Mouse (Mus musculus) embryo, embryonic 9.5 days (tissue): ENCODE data around the gene Gan.

Experiments
- DNase-seq: peaks from one replicate; pipeline ENCODE4 v3.0.0-alpha.2; 2017; ENCODE audit errors: extremely low spot score

Gan gene

DNA sequence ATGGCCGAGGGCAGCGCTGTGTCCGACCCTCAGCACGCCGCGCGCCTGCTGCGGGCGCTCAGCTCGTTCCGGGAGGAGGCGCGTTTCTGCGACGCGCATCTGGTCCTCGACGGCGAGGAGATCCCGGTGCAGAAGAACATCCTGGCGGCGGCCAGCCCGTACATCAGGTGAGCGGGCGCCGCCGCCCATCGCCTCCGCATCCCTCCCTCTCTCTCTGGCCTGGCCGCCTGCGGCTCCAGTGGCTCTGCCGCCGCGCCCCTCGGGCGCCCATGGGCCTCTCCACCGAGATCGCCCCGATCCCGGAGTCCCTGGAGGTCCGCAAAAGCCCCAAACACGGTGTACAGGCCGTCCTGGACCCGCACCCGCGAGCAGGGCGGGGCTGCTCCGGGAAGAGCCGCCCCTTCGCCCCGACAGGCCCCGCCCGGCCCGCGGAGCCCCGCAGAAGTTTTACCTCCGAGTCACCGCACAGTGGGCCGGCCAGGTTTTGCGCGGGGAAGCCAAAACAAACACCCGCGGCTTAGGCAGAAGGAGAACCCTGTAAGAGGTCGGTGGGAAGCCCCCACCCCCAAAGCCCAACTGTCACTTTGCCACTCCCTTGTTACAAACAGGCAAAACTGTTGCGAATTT lies at the start of gene Gan:
TSS of gene Gan (plus strand) at position 1 of the 627 bp plus-strand sequence.
- peak; percentile 49 for DNase-seq

DNA sequence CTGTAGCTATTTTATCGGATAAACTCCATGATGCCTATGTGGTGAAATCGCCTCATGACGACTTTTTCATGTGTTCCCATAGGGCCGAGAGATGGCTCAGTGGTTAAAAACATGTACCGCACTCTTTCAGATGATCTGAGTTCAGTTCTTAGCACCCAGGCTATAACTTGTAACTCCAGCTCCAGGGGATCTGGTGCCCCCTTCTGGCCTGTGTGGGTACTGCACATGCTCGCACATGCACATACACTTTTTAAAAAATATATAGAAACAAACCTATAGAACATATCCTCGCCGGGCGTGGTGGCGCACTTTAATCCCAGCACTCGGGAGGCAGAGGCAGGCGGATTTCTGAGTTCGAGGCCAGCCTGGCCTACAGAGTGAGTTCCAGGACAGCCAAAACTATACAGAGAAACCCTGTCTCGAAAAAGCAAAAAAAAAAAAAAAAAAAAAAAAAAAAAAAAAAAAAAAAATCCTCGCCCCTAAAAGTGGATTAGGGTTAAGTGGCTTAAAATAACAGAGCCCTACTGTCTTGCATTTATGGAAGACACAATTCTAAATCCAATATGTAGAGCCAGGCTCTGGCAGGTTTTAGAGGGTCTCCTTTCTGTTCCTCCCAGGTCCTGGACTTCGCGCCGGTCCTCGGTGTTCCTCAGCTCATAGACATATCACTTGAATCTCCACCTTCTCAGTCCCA lies 48.8 kb upstream of the Gan start:
- DNase-seq: no peak

DNA sequence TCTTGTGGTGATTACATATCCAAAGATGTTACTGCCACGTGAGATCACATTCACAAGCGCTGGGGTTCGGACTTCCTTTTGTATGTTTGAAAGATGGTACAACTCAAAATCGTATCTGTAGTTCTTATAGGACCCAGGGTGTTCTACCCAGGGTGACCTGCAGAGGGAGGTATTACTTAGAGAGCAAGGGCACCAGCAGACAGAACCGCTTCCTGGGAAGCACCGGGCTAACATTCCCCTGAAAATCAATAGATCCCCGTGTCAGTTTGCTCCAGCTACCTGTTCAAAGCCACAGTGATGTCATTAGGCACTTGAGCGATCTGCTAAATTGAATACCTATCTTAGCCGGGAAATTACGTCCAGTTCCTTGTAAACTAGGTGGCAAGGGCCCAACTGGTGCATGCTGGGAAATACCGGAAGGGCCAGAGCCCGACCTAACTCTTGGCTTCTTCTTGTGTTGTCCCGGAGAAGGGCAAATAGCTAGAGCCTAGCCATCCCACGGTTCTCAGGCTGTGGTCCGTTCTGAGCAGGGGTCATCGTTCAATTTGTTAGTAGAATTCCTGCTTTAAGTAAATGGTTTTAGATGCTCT lies 48.0 kb upstream of the Gan start:
- peak; percentile 51 for DNase-seq

DNA sequence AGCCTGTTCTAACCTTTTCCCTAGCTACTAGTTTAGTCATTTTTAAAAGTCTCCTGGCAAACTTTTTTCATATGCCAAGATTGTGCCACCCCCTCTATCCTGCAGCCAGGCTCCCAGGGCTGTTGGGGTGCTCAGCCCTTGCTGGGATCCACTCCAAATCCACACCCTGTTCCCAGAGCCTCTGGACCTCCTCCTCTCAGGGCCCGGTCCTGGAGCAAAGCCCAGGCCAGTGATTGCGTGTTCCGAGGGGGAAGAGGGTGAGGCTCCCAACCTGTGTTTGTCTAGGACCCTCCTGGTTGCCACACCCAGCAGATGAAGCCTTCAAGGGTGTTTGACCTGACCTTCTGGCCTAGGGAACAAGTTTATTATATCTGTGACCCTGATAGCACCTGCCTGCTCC lies 46.3 kb upstream of the Gan start:
- DNase-seq: no peak

DNA sequence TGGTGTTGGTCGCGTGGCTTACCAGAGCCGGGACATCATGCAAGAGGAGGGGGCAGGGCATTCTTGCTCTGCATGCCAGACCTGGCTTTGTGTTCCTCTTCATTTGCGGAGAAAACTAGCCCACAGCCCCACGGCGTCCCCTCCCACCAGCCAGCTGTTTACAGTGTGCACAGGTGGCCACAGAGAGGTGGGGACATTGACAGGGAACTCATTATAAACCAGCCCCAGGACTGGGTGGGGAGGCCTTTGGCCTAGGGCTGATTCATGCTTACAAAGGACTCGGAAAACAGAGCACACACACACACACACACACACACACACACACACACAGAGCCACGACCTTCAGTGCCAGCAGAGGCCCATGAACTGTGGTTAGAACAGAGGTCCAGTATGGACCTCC lies 45.7 kb upstream of the Gan start:
- no peak for DNase-seq

DNA sequence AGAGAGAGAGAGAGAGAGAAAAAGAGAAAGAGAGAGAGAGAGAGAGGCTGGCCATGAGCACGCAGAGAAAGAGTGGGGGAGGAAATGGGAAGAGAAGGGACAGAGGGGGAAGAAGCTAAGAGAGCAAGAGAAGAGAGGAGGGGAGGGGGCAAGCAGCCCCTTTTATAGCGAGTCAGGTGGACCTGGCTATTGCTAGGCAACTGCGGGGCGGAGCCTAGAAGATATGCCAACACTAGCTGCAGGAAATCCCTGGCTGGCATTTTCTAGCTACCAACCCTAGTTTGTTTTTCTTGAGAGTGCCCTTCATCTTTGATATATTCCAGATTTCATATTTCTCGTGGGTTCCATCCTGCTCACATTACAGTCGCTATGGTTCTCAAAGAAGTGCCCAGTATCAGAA lies 42.8 kb upstream of the Gan start:
- DNase-seq: no peak

DNA sequence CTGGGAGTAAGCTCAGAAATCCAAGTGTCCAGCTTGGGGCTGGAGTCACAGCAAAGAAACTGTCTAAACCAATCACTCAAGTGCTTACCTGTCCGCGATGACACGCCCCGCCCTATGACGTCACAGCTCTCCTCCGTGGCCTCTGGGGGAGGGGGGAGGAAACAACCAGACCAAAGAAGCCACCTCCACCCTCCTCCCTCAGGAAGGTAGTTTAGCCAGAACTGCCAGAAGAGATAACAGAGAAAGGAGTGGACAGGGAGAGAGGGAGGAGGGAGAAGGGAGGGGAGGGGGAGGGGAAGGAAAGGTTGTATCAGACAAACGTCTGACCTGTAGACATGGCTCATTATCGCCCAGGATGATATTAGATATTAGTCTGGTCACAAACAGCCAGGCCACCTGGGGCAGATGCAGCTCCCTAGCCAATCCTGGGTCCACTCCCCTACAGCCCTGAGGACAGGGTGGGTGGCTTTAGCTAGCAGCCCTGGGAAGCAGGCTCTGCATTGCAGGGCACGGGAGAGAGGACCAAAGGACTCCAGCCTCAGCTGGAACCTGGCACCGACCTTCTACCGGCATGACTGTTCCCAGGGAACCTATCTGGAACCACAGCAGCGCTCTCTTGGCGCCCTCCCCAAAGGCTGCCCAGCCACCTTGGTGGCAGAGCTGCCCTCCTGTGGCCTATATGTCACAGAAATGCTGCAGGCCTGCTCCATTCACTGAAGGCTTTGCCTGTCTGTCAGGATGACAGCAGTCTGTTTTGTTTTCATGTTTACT lies 42.1 kb upstream of the Gan start:
- DNase-seq: peak; percentile 31

DNA sequence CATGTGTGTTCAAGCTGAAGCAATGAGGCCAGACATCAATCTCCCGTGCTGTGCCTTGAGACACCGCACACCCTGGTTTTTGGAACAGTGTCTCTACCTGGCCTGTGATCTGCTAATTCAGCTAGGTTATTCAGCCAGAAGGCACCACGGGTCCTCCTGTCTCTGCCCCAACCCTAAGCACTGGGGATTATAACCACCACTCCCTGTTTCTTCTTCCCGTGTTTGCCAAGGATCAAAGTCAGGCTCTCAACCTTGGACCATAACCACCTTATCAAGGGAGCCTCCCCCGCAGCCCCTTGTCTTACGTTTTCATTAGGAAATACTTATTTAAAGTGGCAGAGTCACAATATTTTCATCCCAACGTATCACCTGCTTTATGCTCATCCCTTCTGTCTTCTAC lies 41.4 kb upstream of the Gan start:
- DNase-seq: no peak

DNA sequence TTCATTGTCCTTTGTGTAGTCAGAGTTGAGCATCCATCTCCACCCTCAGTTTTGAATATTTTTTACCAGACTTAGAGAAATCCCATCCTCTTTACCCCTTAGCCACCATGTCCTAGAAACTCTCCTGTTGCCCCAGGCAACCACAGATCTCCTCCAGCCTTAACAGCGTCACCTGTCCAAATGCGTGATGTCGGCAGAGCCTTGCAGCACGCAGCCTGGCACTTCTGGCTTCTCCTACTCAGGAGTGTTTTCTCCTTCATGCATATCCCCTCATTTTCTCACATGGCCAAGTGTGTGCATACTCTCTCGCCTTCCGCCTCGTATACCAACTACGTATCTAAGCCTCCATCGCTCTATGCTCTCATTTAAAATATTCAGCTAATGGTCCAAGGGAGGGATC lies 39.5 kb upstream of the Gan start:
- no peak for DNase-seq

DNA sequence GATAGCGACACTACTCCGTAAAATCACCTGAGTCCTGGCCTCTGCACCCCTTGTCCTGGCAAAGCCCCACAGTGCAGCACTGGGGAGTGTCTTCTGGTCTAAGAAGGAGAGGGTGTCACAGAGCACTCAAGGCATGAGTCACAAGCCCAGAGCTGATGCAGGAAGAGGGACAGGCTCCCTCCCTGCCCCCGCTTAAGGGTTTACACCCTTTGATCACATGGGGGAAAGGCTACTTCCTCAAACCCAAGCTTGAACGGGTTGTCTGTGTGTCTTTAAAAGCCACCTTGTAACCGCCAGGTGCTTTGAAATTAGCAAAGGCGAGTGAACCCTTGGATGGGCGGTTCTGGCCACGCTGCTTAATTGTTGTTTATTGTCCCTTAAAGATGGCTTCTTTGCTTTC lies 36.7 kb upstream of the Gan start:
- DNase-seq: no peak

DNA sequence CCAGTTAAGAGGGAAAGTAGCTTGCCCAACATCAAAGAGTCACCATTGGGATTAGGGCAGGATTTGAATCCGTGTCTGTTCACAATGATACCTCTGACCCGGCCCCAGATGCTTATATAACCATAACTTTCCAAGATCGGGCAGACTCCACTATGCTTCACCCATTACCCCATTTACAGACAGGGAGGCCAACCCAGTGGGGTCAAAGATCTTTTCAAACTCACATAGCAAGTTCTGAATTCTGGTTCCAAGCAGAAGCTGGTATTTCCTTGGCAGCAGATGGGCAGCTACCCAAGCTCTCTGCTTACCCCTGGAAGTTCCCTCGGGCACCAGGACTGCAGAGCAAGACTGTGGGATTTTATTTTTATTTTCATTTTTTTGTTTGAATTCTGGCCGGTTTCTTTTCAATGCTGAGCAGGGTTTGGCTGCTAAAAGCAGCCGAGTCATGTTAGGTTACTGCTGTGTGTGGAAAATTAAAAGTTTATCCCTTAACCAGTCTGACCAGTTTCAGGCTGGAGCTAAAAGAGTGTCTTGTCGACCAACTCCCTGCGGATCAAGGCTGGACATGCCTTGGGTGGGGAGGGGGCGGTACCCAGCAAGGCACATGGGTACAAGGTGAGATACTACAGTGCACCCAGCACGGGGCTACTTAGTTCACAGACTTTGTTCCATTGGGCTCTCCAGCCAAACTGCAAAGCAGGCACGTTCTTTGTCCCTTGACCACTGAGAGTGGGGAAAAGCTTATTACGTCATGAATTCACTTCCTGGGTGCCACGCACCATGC lies 33.9 kb upstream of the Gan start:
- DNase-seq: no peak

DNA sequence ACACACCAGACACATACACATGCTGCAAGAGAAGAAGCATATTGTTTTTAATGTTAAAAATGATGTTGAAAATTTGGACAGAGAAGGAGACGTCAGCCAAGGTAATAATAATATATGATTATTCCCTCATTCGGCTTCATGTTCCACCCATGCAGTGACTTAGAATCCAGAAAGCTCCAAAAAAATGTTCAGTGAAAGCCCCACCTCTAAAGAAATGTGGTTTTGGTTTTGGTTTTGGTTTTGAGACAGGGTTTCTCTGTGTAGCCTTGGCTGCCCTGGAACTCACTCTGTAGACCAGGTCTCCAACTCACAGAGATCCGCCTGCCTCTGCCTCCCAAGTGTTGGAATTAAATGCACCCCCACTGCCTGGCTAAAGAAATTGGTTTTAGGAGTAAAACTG lies 32.1 kb upstream of the Gan start:
- no peak for DNase-seq

DNA sequence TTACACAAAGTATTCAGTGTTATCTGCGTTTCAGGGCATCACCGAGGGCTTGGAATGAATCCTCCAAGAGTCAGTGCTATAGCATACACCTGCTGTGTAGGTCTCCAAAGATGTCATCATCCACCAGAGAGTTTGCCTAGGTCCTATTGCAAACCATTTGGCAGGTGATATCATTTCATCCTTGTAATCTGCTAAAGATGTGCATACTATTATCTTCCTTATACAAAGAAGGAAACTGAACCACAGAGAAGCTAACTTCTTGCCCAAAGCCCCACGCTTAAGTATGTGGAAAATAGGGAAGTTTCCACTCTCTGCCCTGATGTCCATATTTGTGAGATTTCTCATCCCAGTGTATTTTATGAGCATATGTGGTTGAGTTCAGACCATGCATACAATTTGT lies 31.5 kb upstream of the Gan start:
- no peak for DNase-seq

DNA sequence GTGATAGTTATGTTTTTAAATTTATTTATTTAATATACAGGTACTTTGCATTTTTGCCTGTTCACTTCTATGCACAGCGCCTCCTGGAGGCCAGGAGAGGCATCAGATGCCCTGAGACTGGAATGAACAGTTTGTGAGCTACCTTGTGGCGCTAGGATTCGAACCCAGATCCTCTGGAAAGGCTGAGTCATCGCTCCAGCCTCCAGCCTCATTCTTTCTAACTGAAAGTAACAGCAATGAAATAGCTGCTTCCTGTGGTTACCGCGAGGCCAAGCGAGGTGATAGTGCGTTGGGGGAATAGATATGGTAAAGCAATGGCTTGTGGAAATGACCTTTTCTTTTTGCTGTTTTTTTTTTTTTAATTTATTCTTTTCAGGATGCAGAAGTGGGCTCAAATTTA lies 30.9 kb upstream of the Gan start:
- no peak for DNase-seq

DNA sequence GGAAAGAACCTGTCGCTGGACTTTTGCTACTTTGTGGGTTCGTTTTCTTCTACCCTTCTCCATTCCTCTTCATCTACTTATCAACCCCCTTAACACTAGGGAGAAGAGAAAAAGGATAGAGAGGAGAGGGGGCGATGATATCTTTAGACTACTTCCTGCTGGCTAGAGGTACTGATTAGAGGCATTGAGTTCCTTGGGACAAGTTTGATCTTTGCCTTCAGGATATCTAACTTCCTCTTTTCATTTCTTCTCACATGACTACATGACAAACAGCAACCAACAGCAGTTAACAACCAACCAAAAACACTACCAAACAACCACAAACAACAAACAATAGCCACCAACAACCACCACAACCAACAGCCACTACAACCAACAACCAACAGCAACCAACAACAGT lies 24.2 kb upstream of the Gan start:
- DNase-seq: no peak

DNA sequence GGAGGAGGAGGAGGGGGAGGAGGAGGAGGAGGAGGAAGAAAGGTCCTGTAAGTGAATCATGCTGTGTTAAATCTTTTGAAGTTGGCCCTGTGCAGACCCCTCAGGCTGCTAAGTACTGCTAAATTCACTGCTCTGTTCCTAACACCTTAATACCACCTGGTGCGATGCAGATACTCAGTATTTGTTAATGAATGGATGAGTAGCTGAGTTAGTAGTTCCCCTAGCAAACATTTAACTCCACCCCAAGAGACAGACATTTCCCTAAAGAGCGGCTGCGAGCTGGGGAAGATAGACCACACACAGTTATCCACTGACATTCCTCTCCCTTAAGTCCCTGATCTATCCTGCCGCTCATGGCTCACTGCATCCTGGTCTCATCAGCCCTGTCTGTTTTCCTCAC lies 21.6 kb upstream of the Gan start:
- DNase-seq: no peak

DNA sequence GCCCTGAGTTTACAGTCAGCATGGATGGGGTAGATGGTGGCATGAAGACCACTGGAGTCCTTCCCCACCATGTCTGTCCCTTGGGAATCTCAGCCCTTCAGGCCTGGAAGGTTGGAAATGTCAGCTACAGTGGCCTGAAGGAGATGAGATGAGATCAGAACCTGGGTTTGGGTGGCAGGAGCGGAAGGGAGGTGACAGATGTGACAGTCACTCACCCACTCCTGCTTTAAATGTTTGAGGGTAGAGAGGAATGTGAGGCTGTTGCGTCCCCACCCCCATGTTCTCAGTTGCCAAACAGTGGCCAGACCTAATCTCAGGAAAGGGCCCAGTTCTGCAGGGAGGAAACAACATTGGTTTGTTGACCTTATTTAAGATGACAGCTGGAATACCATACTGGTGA lies 21.2 kb upstream of the Gan start:
- no peak for DNase-seq

DNA sequence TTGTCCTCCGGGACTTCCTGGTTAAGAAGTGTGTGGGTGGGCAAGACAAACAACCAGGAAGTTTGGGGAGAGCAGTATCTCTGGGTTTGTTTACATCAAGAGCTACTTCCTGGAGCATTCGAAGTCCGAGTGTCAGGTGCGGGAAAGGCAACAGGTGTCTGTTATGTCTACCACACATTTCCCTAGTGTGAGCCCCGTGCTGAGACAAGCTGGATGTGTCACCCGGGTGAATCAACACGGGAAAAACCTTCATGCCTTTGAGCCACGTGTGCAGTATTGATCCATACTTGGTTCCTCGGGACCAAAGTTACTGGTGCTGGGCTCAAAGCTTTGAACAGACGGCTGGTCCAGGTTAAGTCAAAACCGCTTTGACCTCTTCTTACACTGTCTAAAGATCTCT lies 20.6 kb upstream of the Gan start:
- DNase-seq: no peak

DNA sequence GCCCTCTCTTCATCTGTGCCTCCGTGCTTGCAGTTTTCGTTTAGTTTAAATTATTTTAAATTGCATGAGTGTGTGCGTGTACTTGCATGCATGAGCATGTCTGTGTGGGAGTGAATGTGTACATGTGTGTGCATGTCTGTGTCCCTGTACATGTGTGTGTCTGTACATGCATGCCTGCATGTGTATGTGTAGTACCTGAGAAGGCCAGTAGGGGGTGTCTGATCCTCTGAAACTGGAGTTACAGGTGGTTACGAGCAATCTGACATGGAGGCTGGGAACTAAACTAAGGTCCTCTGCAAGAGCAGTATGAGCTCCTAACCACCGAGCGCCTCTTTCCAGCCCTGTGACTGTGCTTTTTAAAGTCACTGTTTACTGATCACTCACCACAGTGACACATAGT lies 9.4 kb upstream of the Gan start:
- DNase-seq: no peak

DNA sequence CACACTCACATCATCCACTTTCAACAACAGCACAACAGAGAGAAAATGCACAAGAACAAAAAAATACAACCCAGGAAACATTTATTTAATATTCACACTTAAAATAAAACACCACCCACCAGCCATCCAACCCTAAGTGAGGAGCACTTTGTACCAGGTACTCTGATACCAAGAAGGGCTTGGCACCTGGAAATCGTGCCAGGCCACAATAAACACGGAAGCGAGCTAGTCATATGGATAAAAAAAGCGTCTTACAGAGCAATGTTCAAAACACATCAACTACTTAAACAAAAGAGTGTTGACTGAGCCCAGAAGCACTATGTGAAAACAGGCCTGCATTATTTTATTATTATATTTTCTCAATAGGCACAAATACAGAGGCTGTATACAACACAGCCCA lies 1.8 kb upstream of the Gan start:
- no peak for DNase-seq

DNA sequence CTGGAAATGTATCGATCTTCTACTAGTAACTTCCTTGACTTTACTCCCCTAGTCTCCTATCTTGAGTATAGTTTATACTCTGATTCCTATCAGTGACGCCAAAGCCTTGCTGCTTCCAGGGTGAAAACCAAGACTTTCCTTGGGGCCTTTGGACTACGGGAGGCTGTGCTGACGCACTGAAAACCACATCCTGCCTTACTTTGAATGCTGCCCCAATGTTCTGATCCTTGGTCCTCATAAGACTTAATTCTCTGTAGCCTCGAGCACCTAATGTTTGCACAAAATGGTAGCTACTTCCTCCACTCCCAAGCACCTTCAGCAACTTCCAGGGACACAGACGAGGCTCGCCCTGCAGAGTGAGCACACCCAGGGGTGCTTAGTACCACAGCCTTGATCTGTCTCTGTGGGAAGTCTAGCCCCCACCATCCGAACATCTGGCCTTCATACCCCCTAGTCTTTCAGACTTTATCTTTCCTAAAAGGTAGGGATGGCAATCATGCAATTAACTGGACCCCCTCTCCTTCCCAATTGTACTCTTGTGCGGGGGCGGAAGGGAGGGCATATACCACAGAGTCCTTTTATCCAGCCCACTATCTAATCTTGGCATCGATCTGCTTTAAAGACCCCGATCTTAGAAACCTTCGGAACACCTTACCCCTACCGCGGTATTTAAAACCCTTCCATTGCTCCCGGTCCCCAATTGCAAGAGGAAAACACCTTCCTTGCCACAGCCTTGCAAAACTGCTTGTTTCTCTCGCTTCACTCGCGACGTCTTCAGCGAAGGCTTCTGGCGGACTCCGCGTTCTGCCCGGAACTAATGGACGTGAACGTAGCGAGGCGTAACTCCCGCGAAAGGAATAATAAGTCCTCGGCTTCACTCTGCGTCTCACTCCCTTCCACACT lies 818 bp upstream of the Gan start:
- no peak for DNase-seq
